Mouse (Mus musculus) kidney, adult 2 months (tissue): ENCODE results near the gene Tnfsf8.

Experiments
- CTCF ChIP-seq: fragments of 200-500 bp; conservative IDR thresholded peaks from 2 replicates; pipeline ENCODE4 v1.5.1; 2011; ENCODE audit warnings: low read depth, mild to moderate bottlenecking, control low read depth, low read length, moderate library complexity, mixed read lengths; ENCODE audit not compliant: insufficient read depth, insufficient read length
- POLR2A ChIP-seq: fragments of 200-500 bp; IDR thresholded peaks from one replicate; pipeline ENCODE4 v1.6.1; 2011; ENCODE audit warnings: low read depth, low read length, control low read depth

DNA sequence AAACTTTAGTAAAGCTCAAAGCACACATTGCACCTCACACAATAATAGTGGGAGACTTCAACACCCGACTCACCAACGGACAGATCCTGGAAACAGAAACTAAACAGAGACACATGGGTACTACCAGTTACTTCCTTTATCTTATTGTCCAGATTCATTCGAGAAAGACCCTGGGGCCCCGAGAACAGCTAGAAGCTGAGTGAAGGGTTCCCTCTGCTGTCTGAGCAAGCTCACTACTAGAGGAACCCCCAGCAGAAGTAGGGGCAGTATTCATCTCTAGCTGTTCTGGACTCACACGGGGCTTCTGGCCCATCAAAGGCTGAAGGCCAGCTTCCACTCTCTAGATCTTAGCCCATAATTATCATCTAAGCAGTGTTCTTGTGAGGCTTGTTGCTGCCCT lies 20.7 kb downstream of the Tnfsf8 start:
- TF ChIP-seq CTCF (peak; percentile 30; the same call in 1 of the 2 replicates), POLR2A (no peak)
